Mouse (Mus musculus) cerebellum, postnatal 14 days (tissue): ENCODE measurements around the gene Def6.
A peak's percentile ranks its signal among the peaks of the same experiment; 100 is the strongest.

Source experiments
- DNase-seq, 2 experiments: peaks; one replicate each; pipeline ENCODE4 v3.0.0; 2021; ENCODE audit warnings: mixed read lengths in 2 of 2

The Def6 gene

GRCm38 (mm10) chr17:28244214-28244613 lies 36.6 kb downstream of the Def6 start:
- DNase-seq = no peak

- peak in 1 of 2 experiments; percentile 58 for DNase-seq
These were observed 37.1 kb downstream of the Def6 start for GRCm38 (mm10) chr17:28244714-28245113.

GRCm38 (mm10) chr17:28246640-28247039 lies 39.1 kb downstream of the Def6 start:
- no peak for DNase-seq

- DNase-seq = no peak
These were observed 40.0 kb downstream of the Def6 start for GRCm38 (mm10) chr17:28247613-28248012.

GRCm38 (mm10) chr17:28249062-28249461 lies 41.5 kb downstream of the Def6 start:
- DNase-seq = no peak

GRCm38 (mm10) chr17:28251579-28252280 lies 44.2 kb downstream of the Def6 start:
- no peak for DNase-seq

GRCm38 (mm10) chr17:28252281-28252648 lies 44.7 kb downstream of the Def6 start:
- no peak for DNase-seq

GRCm38 (mm10) chr17:28253216-28253615 lies 45.6 kb downstream of the Def6 start:
- no peak for DNase-seq

GRCm38 (mm10) chr17:28254804-28255203 lies 47.2 kb downstream of the Def6 start:
- DNase-seq = no peak

GRCm38 (mm10) chr17:28255651-28256050 lies 48.1 kb downstream of the Def6 start:
- no peak for DNase-seq

- DNase-seq = no peak
These were observed 49.2 kb downstream of the Def6 start for GRCm38 (mm10) chr17:28256651-28257328.

- no peak for DNase-seq
These were observed 50.7 kb downstream of the Def6 start for GRCm38 (mm10) chr17:28258325-28258724.

- no peak for DNase-seq
These were observed 52.4 kb downstream of the Def6 start for GRCm38 (mm10) chr17:28259890-28260542.

GRCm38 (mm10) chr17:28260543-28260909 lies 52.9 kb downstream of the Def6 start:
- DNase-seq = no peak

- DNase-seq = no peak
These were observed 54.2 kb downstream of the Def6 start for GRCm38 (mm10) chr17:28261795-28262194.

- no peak for DNase-seq
These were observed 55.8 kb downstream of the Def6 start for GRCm38 (mm10) chr17:28263181-28263894.

GRCm38 (mm10) chr17:28267251-28267650 lies 59.7 kb downstream of the Def6 start:
- DNase-seq = no peak

GRCm38 (mm10) chr17:28270165-28270564 lies 62.6 kb downstream of the Def6 start:
- no peak for DNase-seq

GRCm38 (mm10) chr17:28271537-28272266 lies 64.1 kb downstream of the Def6 start:
- peak in 1 of 2 experiments; percentile 29 for DNase-seq

GRCm38 (mm10) chr17:28272281-28272680 lies 64.7 kb downstream of the Def6 start:
- DNase-seq = no peak

GRCm38 (mm10) chr17:28272837-28273236 lies 65.3 kb downstream of the Def6 start:
- DNase-seq = no peak

GRCm38 (mm10) chr17:28274739-28275138 lies 67.2 kb downstream of the Def6 start:
- DNase-seq = peak in 1 of 2 experiments; percentile 60

- peak; percentile 58 to 75 for DNase-seq
These were observed 69.6 kb downstream of the Def6 start for GRCm38 (mm10) chr17:28277226-28277625.
